Mouse (Mus musculus) limb, embryonic 10.5 days (tissue): ENCODE data around the gene Smarcd1. TPM values are rescaled to one million over a fixed set of nuclear protein-coding genes. Genes with fewer than 3 reads are reported as not detected.
"Not testable (repeated sequence)": the region's sequence is repeated elsewhere in the genome, so short reads cannot be mapped to it uniquely, and the experiment has no call there.

Experiments
- DNase-seq: peaks from one replicate; pipeline ENCODE4 v3.0.0-alpha.2; 2017; ENCODE audit warnings: low spot score
- H3K27ac ChIP-seq: fragments of 300-500 bp; sonication (generic); 2 replicates; pipeline ENCODE4 v1.5.1; 2016; ENCODE audit warnings: mild to moderate bottlenecking
- H3K27me3 ChIP-seq: fragments of 300-500 bp; sonication (generic); 2 replicates; pipeline ENCODE4 v1.6.1; 2016; ENCODE audit warnings: low read depth, mild to moderate bottlenecking; ENCODE audit not compliant: poor library complexity, severe bottlenecking
- H3K36me3 ChIP-seq: fragments of 300-500 bp; sonication (generic); 2 replicates; pipeline ENCODE4 v1.6.1; 2016; ENCODE audit warnings: mild to moderate bottlenecking, moderate library complexity
- H3K4me1 ChIP-seq: fragments of 300-500 bp; sonication (generic); 2 replicates; pipeline ENCODE4 v1.6.1; 2016
- H3K4me3 ChIP-seq: fragments of 300-500 bp; sonication (generic); 2 replicates; pipeline ENCODE4 v1.5.1; 2016; ENCODE audit warnings: mild to moderate bottlenecking, moderate library complexity
- H3K9me3 ChIP-seq: fragments of 300-500 bp; sonication (generic); replicated peaks from 2 replicates; pipeline ENCODE4 v1.6.1; 2016; ENCODE audit warnings: mild to moderate bottlenecking
- WGBS: fragments of 180-500 bp; shearing (Covaris S2); methylation state at CpG from one replicate; pipeline ENCODE4 v1.1.7; 2016; 5-methylcytosine and 5-hydroxymethylcytosine counted together
- polyA plus RNA-seq: library from polyadenylated mRNA; unstranded; fragments of >200 nt; fragmentation: Nextera tagmentation; extraction: Ambion mirVana; gene quantifications from 2 replicates; pipeline ENCODE4 v1.2.1, GENCODE M21; 2016

Gene Smarcd1
- polyA plus RNA-seq, 1 experiment from 2014 or later: 85.8 TPM

DNA sequence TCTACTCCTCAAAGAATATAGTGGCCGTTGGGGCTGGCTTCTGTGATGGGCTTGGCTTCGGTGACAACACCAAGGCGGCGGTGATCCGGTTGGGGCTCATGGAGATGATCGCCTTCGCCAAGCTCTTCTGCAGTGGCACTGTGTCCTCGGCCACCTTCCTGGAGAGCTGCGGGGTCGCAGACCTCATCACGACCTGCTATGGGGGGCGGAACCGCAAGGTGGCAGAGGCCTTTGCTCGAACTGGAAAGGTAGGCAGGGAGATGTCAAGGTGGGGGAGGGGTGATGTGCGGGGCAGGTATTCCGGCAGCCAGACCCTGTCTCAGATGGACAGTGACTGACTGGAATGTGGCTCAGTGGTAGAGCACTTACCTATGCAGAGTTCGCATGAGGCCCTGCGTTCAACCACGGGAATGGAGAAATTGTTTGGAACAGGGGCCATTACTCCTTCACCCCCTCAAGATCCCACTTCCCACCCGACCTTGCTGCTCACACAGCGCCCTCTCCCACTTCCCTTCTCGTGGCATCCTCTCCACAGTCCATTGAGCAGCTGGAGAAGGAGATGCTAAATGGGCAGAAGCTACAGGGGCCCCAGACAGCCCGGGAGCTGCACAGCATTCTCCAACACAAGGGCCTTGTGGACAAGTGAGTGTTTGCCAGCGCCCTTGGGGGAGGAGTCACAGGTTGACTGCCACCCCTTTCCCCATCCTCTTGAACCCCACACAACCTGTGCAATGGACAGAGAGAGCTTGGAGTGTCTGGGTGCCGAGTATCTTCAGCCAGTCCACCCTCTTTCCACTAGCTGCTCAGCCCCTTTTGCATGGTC is 20.2 kb downstream of the Smarcd1 start:
- Histone ChIP-seq H3K36me3 (peaks cover 54% of the 10 kb centered on the region), H3K27ac (no peak overlapping the region), H3K9me3 (no peaks in the 10 kb centered on the region), H3K4me1 (peaks cover 37% of the 10 kb centered on the region), H3K27me3 (no peaks in the 10 kb centered on the region), H3K4me3 (no peak overlapping the region)
- 80% methylated on average over 25 of the region's 25 CpGs for WGBS
- no peak for DNase-seq

DNA sequence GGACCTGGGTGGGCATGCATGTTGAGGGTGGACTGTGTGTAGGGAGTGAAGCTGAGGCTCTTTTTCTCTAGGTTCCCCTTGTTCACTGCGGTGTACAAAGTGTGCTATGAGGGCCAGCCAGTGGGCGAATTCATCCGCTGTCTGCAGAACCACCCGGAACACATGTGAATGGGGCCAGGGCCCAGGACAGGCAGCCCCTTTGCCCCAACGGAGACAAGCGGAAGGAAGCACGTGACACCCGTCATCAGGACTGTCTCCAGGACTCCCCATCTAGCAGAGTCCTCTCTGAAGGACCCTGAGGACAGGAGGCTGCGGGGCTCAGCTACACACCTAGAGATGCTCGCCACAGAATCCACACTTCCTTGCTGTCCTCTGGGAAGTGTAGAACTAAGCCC is 21.2 kb downstream of the Smarcd1 start:
- Histone ChIP-seq H3K36me3 (peaks cover 53% of the 10 kb centered on the region), H3K9me3 (no peaks in the 10 kb centered on the region), H3K4me3 (no peak overlapping the region), H3K27ac (peak overlapping the region; percentile 72; the same call in 1 of the 2 replicates), H3K27me3 (no peaks in the 10 kb centered on the region), H3K4me1 (peaks cover 31% of the 10 kb centered on the region)
- WGBS: 64% methylated on average over 10 of the region's 10 CpGs
- DNase-seq: no peak

DNA sequence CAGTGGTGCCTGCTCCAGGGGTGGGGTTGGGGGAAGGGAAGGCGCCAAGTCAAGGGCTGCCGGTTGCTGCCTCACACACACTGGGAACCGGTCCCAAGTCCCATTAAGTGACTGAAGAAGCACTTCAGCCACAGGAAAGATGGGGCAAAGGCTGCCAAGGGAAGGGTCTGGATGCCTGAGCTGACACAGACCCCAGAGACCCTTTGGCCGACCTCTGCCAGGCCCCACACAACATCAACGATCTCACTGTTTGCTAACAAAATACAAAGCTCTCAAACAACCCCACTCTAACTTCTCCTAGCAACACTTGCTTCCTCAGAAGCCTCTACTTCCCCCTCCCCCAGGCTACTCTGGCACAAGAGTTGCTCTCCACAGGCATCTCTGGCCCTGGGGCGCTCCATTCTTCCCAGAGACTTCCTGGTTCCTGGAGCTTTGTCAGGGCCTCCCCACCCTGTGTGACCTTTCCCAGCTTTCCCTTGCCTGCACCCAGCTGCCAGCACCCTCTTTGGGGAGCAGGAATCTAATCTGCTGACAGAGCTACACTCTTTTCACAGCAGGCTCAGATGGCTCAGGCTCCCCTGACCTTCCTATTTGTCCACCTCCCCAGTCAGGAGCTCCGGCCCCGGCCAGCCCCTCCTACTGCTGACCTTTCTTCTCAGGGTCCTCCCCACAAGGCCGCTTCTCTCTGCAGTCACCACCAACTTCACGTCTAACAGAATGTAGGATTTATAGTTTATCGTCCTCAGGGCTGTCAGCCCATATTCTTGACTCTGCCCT is 21.8 kb downstream of the Smarcd1 start:
- H3K4me3 ChIP-seq: peak overlapping the region; percentile 85; the same call in 1 of the 2 replicates
- WGBS: 27% methylated on average over 11 of the region's 11 CpGs
- peaks cover 31% of the 10 kb centered on the region for H3K4me1 ChIP-seq
- no peaks in the 10 kb centered on the region for H3K9me3 ChIP-seq
- no peak for DNase-seq
- H3K27ac ChIP-seq: peak overlapping the region; percentile 72
- peaks cover 53% of the 10 kb centered on the region for H3K36me3 ChIP-seq
- no peaks in the 10 kb centered on the region for H3K27me3 ChIP-seq

DNA sequence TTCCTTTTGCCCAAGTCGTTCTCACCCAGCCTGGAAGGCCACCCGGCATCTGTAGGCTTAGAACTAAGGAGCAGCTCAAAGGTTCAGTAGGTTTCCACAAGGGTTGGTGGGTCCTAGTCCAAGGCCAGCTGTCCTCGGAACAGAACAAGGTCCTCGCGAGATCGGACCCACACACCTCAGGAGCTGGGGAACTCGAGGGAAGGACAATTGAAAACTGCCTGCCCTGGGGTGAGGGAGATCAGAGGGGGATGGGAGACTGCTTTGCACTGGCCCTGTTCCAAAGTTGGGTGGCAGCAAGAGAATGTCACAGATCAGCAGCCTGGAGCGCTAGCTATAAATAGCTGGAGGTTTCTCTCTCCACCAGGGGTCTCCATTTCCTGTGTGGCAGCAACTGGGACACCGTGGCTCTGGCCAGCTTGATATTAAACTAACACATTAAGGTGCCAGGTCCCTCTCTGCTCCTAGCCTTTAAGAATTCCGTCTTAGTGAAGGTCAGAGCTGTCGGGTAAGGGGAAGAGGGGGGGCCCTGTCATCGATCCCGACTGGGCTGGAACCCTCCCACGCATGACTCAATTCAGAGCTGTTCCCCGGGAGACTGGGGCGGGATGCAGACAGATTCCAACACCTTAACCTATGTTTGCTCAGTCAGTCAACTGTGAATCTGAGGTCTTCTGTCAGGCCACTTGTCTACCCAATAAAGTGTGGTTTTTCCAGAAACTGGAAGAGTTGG is 22.5 kb downstream of the Smarcd1 start:
- peaks cover 31% of the 10 kb centered on the region for H3K4me1 ChIP-seq
- H3K27ac ChIP-seq: peak overlapping the region; percentile 72
- H3K36me3 ChIP-seq: peaks cover 60% of the 10 kb centered on the region
- H3K4me3 ChIP-seq: peak overlapping the region; percentile 85
- 15% methylated on average over 16 of the region's 16 CpGs for WGBS
- H3K27me3 ChIP-seq: no peaks in the 10 kb centered on the region
- peak; percentile 58 for DNase-seq
- no peaks in the 10 kb centered on the region; the same call in 1 of the 2 replicates for H3K9me3 ChIP-seq

DNA sequence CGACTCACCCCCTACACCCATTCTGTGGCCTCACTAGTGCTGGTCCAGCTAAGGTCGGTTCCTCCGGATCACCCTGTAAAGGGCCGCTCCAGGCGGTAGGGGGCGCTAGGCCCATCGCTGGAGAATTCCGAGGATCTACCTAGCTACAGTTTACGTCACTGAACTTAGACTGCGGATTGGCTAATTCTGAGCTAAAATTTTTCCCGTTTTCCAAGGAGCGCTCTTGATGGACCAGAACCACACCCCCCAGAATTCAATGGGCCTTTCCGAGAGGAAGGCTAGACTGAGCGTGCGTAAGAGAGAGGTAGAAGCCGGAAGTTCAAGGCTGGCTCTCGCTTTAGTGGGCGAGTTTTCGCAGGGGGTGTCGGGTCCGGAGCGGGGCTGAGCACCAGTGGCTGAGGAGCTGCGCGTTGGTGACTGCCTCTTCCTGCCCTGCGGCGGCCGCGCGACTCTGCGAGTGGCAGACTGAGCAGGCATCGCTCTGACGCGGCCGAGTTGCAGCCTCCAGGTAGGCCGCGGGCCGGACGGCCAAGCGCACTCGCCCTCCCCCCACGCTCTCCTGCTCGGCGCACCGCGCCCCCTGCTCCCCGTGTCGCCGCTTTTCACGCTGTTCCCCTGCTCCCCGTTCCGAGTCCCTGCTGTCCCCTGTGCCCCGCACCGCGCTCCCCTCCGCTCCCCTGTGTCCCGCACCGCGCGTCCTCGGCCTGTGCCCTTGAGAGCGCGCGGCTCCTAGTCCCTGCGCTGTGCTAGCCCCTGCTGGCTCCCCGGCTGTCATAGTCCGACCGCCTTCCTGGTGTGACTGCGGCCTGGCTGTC is 23.6 kb downstream of the Smarcd1 start, which contains the start of gene Cox14:
Gene Cox14, plus strand, starts transcription at position 278 of the 815 bp plus-strand sequence.
- H3K36me3 ChIP-seq: peaks cover 60% of the 10 kb centered on the region

DNA sequence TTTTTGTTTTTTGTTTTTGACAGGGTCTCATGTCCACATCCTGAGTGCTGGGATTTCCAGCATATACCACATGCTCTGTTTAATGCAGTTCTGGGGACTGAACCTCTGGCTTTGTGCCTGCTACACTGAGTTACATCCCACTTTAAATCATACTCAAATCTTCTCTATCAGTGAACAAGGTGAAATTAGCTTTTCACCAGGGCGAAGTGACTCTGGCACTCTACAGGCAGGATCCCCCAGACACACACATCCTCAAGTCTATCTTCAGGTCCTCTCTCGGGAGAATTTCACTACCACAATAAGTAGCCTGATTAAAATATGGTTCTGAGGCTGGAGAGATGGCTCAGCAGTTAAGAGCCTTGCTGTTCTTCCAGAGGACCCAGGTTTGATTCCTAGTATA is 24.6 kb downstream of the Smarcd1 start:
- no peaks in the 10 kb centered on the region; the same call in 1 of the 2 replicates for H3K9me3 ChIP-seq
- H3K4me3 ChIP-seq: peak overlapping the region; percentile 85
- no peak overlapping the region for H3K27ac ChIP-seq
- H3K27me3 ChIP-seq: no peaks in the 10 kb centered on the region
- H3K4me1 ChIP-seq: peaks cover 31% of the 10 kb centered on the region
- peaks cover 57% of the 10 kb centered on the region for H3K36me3 ChIP-seq
- WGBS: 84% methylated on average over 2 of the region's 2 CpGs
- no peak for DNase-seq

More for the DNA sequence above, 23.6 kb downstream of the Smarcd1 start, which contains the start of gene Cox14:
- peak; percentile 98 for DNase-seq
- Histone ChIP-seq H3K4me3 (peak within 1 kb of the TSS; percentile 85), H3K9me3 (no peaks in the 10 kb centered on the region; the same call in 1 of the 2 replicates), H3K4me1 (peaks cover 31% of the 10 kb centered on the region), H3K27ac (peak within 1 kb of the TSS; percentile 94), H3K27me3 (no peaks in the 10 kb centered on the region)
- WGBS: under 1% methylated on average over 68 of the region's 68 CpGs

DNA sequence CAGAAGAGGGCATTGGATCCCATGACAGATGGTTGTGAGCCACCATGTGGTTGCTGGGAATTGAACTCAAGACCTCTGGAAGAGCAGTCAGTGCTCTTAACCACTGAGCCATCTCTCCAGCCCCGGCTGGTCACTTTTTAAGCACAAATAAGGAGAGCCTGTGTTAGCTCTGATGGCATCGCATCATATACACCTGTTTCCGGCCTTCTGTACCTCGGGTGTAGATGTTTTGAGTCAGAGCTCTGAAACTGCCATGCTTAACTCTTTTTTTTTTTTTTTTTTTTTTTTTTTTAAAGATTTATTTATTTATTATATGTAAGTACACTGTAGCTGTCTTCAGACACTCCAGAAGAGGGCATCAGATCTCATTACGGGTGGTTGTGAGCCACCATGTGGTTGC is 25.1 kb downstream of the Smarcd1 start:
- H3K27ac ChIP-seq, H3K9me3 ChIP-seq, H3K4me3 ChIP-seq, H3K27me3 ChIP-seq, DNase-seq: not testable (repeated sequence)
- Histone ChIP-seq H3K36me3 (peaks cover 58% of the 10 kb centered on the region), H3K4me1 (peaks cover 31% of the 10 kb centered on the region)
- 91% methylated on average over 5 of the region's 5 CpGs for WGBS

DNA sequence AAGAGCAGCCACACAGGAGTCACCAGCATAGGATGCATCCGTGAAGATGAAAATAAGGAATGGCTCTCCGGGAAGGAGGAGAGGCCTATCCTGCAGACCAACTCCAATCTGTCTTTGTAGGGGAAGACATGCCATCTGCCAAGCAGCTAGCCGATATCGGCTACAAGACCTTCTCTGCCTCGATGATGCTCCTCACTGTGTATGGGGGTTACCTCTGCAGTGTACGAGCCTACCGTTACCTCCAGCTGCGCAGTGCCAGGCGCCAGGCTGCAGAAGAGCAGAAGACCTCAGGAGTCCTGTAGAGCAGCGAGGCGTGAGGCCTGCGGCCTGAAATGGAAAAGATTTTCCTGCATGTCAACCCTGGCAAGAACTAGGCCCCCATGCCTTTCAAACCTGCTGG is 25.6 kb downstream of the Smarcd1 start:
- Histone ChIP-seq H3K9me3 (no peaks in the 10 kb centered on the region; the same call in 1 of the 2 replicates), H3K4me1 (peaks cover 31% of the 10 kb centered on the region), H3K27me3 (no peaks in the 10 kb centered on the region), H3K4me3 (no peak overlapping the region), H3K27ac (no peak overlapping the region), H3K36me3 (peaks cover 58% of the 10 kb centered on the region)
- no peak for DNase-seq
- 95% methylated on average over 12 of the region's 12 CpGs for WGBS

DNA sequence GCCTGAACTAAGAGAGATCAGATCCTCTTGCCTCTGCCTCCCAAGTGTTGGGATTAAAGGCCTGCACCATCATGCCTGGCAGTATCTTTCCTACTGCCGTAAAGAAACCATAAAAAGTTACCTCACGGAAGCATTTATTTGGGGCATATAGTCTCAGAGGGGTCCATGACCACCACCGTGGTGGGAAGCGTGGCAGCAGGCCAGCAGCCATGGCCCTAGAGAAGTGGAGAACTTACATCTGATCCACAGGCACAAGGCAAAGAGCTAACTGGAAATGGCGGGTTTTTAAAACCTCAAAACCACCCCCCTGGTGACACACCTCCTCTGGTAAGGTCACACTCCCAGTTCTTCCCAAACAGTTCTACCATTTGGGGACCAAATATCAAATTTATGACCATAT is 26.3 kb downstream of the Smarcd1 start:
- no peak overlapping the region for H3K27ac ChIP-seq
- no peak for DNase-seq
- peaks cover 26% of the 10 kb centered on the region for H3K4me1 ChIP-seq
- peaks cover 59% of the 10 kb centered on the region for H3K36me3 ChIP-seq
- WGBS: 94% methylated on average over 5 of the region's 5 CpGs
- no peak overlapping the region for H3K4me3 ChIP-seq
- no peaks in the 10 kb centered on the region for H3K27me3 ChIP-seq
- H3K9me3 ChIP-seq: no peaks in the 10 kb centered on the region; the same call in 1 of the 2 replicates

DNA sequence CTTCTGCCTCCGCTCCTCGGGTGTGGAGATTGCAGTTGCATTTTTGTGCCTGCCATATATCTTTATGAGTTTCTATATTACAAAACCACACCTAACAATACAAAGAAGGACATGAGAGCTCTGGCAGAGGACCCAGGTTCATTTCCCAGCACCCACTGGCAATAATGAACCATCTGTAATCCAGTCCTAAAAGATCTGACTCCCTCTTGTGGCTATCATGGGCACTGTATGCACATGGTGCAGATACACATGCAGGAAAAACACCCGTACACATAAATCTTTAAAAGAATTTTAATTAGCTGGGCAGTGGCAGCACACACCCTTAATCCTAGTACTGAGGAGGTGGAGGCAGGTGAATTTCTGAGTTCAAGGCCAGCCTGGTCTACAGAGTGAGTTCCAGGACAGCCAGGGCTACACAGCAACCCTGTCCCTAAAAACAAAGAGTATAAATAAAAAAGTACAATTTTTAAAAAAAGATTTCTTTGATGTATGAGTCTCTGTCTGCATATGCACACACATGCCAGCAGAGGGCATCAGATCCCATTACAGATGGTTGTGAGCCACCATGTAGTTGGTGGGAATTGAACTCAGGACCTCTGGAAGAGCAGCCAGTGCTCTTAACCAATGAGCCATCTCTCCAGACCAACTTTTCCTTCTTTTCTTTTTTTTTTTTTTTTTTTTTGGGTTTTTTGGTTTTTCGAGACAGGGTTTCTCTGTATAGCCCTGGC is 27.3 kb downstream of the Smarcd1 start:
- Histone ChIP-seq H3K27ac (no peak overlapping the region), H3K4me3 (no peak overlapping the region), H3K9me3 (no peaks in the 10 kb centered on the region; the same call in 1 of the 2 replicates), H3K27me3 (no peaks in the 10 kb centered on the region), H3K4me1 (peaks cover 16% of the 10 kb centered on the region), H3K36me3 (peaks cover 66% of the 10 kb centered on the region)
- WGBS: 95% methylated on average over 4 of the region's 4 CpGs
- no peak for DNase-seq

DNA sequence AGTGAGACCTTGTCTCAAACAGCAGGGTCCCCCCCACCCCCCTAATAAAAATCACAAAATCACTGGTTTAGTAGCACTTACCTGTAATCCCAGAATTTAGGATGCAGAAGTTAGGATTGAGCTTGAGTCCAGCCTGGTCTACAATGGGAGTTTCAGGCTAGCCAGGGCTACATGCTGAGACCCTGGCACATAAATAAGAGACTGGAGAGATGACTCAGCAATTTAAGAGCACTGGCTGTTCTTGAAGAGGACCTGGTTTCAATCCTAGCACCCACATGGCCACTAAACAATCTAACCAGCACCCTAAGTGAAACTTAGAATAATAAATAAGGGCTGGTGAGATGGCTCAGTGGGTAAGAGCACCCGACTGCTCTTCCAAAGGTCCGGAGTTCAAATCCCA is 29.2 kb downstream of the Smarcd1 start:
- H3K4me1 ChIP-seq: peaks cover 6% of the 10 kb centered on the region; the same call in 1 of the 2 replicates
- H3K4me3 ChIP-seq: no peak overlapping the region
- 91% methylated on average over 2 of the region's 2 CpGs for WGBS
- DNase-seq: no peak
- H3K36me3 ChIP-seq: peaks cover 85% of the 10 kb centered on the region
- no peaks in the 10 kb centered on the region for H3K27me3 ChIP-seq
- H3K27ac ChIP-seq: no peak overlapping the region
- no peaks in the 10 kb centered on the region; the same call in 1 of the 2 replicates for H3K9me3 ChIP-seq
